Mouse (Mus musculus): Measurements from ENCODE around the gene Igf1. TPM values are rescaled to one million over a fixed set of nuclear protein-coding genes. Genes with fewer than 3 reads are reported as not detected.

The Igf1 gene
- polyA plus RNA-seq (2014; fragmentation: Nextera tagmentation; extraction: Ambion mirVana), result 16.7 and 20.8 TPM in 2 replicates

- Histone ChIP-seq H3K4me2 (no peak within 1 kb of the TSS), H3K36me3 (ENCODE audit: control insufficient read depth, insufficient read depth, low read length) (no peaks in the 10 kb centered on the region), H3K4me3 (ENCODE audit: low read depth, low read length) (no peak within 1 kb of the TSS), H3K9me3 (ENCODE audit: control insufficient read depth, low read length) (no peaks in the 10 kb centered on the region), H3K4me1 (ENCODE audit: control insufficient read depth, insufficient read depth, low read length) (peaks cover 6% of the 10 kb centered on the region; the same call in 1 of the 2 replicates), H3K27me3 (ENCODE audit: control insufficient read depth, insufficient read depth, low read length) (no peaks in the 10 kb centered on the region; the same call in 1 of the 2 replicates), H3K27ac (ENCODE audit: low read depth, low read length) (no peak within 1 kb of the TSS), H3K9ac (ENCODE audit: low read length) (no peak within 1 kb of the TSS)
- DNase-seq (ENCODE audit: low spot score, missing footprints), result no peak
- no peak for ATAC-seq (ENCODE audit: low FRiP score)
- WGBS, result 53% methylated on average over 5 of the region's 5 CpGs
These were observed at the start of gene Igf1 for GRCm38 (mm10) chr10:87858013-87858806. Gene Igf1 (plus strand): TSS chr10:87858265.

GRCm38 (mm10) chr10:87812157-87813072 is 45.6 kb upstream of the Igf1 start:
- DNase-seq (ENCODE audit: low spot score, missing footprints) (peak; percentile 89), ATAC-seq (ENCODE audit: low FRiP score) (no peak)
- 18% methylated on average over 8 of the region's 8 CpGs for WGBS
- Histone ChIP-seq H3K36me3 (ENCODE audit: control insufficient read depth, insufficient read depth, low read length) (no peaks in the 10 kb centered on the region), H3K4me3 (ENCODE audit: low read depth, low read length) (no peak overlapping the region), H3K4me1 (ENCODE audit: control insufficient read depth, insufficient read depth, low read length) (no peaks in the 10 kb centered on the region), H3K27me3 (ENCODE audit: control insufficient read depth, insufficient read depth, low read length) (no peaks in the 10 kb centered on the region), H3K4me2 (0 out of 2 replicates have a peak overlapping the region, but pooled peaks have one; percentile 1), H3K27ac (ENCODE audit: low read depth, low read length) (no peak overlapping the region), H3K9ac (ENCODE audit: low read length) (no peak overlapping the region), H3K9me3 (ENCODE audit: control insufficient read depth, low read length) (no peaks in the 10 kb centered on the region)

GRCm38 (mm10) chr10:87813073-87813590 is 44.9 kb upstream of the Igf1 start:
- no peaks in the 10 kb centered on the region for H3K9me3 ChIP-seq (ENCODE audit: control insufficient read depth, low read length)
- no peak overlapping the region for H3K9ac ChIP-seq (ENCODE audit: low read length)
- DNase-seq (ENCODE audit: low spot score, missing footprints), result no peak
- H3K4me1 ChIP-seq (ENCODE audit: control insufficient read depth, insufficient read depth, low read length), result no peaks in the 10 kb centered on the region
- H3K4me3 ChIP-seq (ENCODE audit: low read depth, low read length), result no peak overlapping the region
- ATAC-seq (ENCODE audit: low FRiP score), result no peak
- H3K4me2 ChIP-seq, result 0 out of 2 replicates have a peak overlapping the region, but pooled peaks have one; percentile 1
- H3K27me3 ChIP-seq (ENCODE audit: control insufficient read depth, insufficient read depth, low read length), result no peaks in the 10 kb centered on the region
- 18% methylated on average over 3 of the region's 3 CpGs for WGBS
- H3K27ac ChIP-seq (ENCODE audit: low read depth, low read length), result no peak overlapping the region
- no peaks in the 10 kb centered on the region for H3K36me3 ChIP-seq (ENCODE audit: control insufficient read depth, insufficient read depth, low read length)

- Histone ChIP-seq H3K4me1 (ENCODE audit: control insufficient read depth, insufficient read depth, low read length) (no peaks in the 10 kb centered on the region), H3K9ac (ENCODE audit: low read length) (no peak overlapping the region), H3K9me3 (ENCODE audit: control insufficient read depth, low read length) (no peaks in the 10 kb centered on the region), H3K4me2 (no peak overlapping the region), H3K4me3 (ENCODE audit: low read depth, low read length) (no peak overlapping the region), H3K36me3 (ENCODE audit: control insufficient read depth, insufficient read depth, low read length) (no peaks in the 10 kb centered on the region), H3K27ac (ENCODE audit: low read depth, low read length) (no peak overlapping the region), H3K27me3 (ENCODE audit: control insufficient read depth, insufficient read depth, low read length) (no peaks in the 10 kb centered on the region)
- no peak for ATAC-seq (ENCODE audit: low FRiP score)
- 83% methylated on average over 4 of the region's 4 CpGs for WGBS
- DNase-seq (ENCODE audit: low spot score, missing footprints), result no peak
These were observed 41.2 kb upstream of the Igf1 start for GRCm38 (mm10) chr10:87816861-87817260.

GRCm38 (mm10) chr10:87817786-87818185 is 40.3 kb upstream of the Igf1 start:
- WGBS, result 87% methylated on average over 7 of the region's 7 CpGs
- Histone ChIP-seq H3K4me2 (no peak overlapping the region), H3K27ac (ENCODE audit: low read depth, low read length) (no peak overlapping the region), H3K9me3 (ENCODE audit: control insufficient read depth, low read length) (no peaks in the 10 kb centered on the region), H3K27me3 (ENCODE audit: control insufficient read depth, insufficient read depth, low read length) (no peaks in the 10 kb centered on the region), H3K4me3 (ENCODE audit: low read depth, low read length) (no peak overlapping the region), H3K9ac (ENCODE audit: low read length) (no peak overlapping the region), H3K36me3 (ENCODE audit: control insufficient read depth, insufficient read depth, low read length) (no peaks in the 10 kb centered on the region), H3K4me1 (ENCODE audit: control insufficient read depth, insufficient read depth, low read length) (no peaks in the 10 kb centered on the region)
- ATAC-seq (ENCODE audit: low FRiP score) (no peak), DNase-seq (ENCODE audit: low spot score, missing footprints) (no peak)

- no peaks in the 10 kb centered on the region for H3K4me1 ChIP-seq (ENCODE audit: control insufficient read depth, insufficient read depth, low read length)
- WGBS, result 83% methylated on average over 10 of the region's 10 CpGs
These were observed 36.2 kb upstream of the Igf1 start for GRCm38 (mm10) chr10:87821906-87822305.

GRCm38 (mm10) chr10:87830012-87830411 is 28.1 kb upstream of the Igf1 start:
- Histone ChIP-seq H3K9me3 (ENCODE audit: control insufficient read depth, low read length) (no peaks in the 10 kb centered on the region), H3K36me3 (ENCODE audit: control insufficient read depth, insufficient read depth, low read length) (no peaks in the 10 kb centered on the region), H3K4me3 (ENCODE audit: low read depth, low read length) (no peak overlapping the region), H3K4me1 (ENCODE audit: control insufficient read depth, insufficient read depth, low read length) (no peaks in the 10 kb centered on the region), H3K4me2 (no peak overlapping the region), H3K9ac (ENCODE audit: low read length) (no peak overlapping the region), H3K27me3 (ENCODE audit: control insufficient read depth, insufficient read depth, low read length) (no peaks in the 10 kb centered on the region), H3K27ac (ENCODE audit: low read depth, low read length) (no peak overlapping the region)
- no peak for ATAC-seq (ENCODE audit: low FRiP score)
- 97% methylated on average over 2 of the region's 2 CpGs for WGBS
- no peak for DNase-seq (ENCODE audit: low spot score, missing footprints)

More at GRCm38 (mm10) chr10:87821906-87822305, 36.2 kb upstream of the Igf1 start:
- no peaks in the 10 kb centered on the region for H3K27me3 ChIP-seq (ENCODE audit: control insufficient read depth, insufficient read depth, low read length)
- DNase-seq (ENCODE audit: low spot score, missing footprints), result no peak
- no peak overlapping the region for H3K4me2 ChIP-seq
- no peak overlapping the region for H3K4me3 ChIP-seq (ENCODE audit: low read depth, low read length)
- H3K27ac ChIP-seq (ENCODE audit: low read depth, low read length), result no peak overlapping the region
- no peaks in the 10 kb centered on the region for H3K36me3 ChIP-seq (ENCODE audit: control insufficient read depth, insufficient read depth, low read length)
- no peaks in the 10 kb centered on the region for H3K9me3 ChIP-seq (ENCODE audit: control insufficient read depth, low read length)
- H3K9ac ChIP-seq (ENCODE audit: low read length), result no peak overlapping the region
- ATAC-seq (ENCODE audit: low FRiP score), result no peak

- Histone ChIP-seq H3K27ac (ENCODE audit: low read depth, low read length) (no peak overlapping the region), H3K9ac (ENCODE audit: low read length) (no peak overlapping the region), H3K4me3 (ENCODE audit: low read depth, low read length) (no peak overlapping the region), H3K4me1 (ENCODE audit: control insufficient read depth, insufficient read depth, low read length) (no peaks in the 10 kb centered on the region), H3K27me3 (ENCODE audit: control insufficient read depth, insufficient read depth, low read length) (no peaks in the 10 kb centered on the region), H3K9me3 (ENCODE audit: control insufficient read depth, low read length) (no peaks in the 10 kb centered on the region), H3K4me2 (no peak overlapping the region), H3K36me3 (ENCODE audit: control insufficient read depth, insufficient read depth, low read length) (no peaks in the 10 kb centered on the region)
- WGBS, result 83% methylated on average over 2 of the region's 2 CpGs
- ATAC-seq (ENCODE audit: low FRiP score) (no peak), DNase-seq (ENCODE audit: low spot score, missing footprints) (no peak)
These were observed 27.4 kb upstream of the Igf1 start for GRCm38 (mm10) chr10:87830639-87831038.

All from midbrain, embryonic 11.5 days (tissue).